Mouse (Mus musculus) hindbrain, embryonic 12.5 days (tissue): ENCODE data around the gene Mical2. TPM values are rescaled to one million over a fixed set of nuclear protein-coding genes. Genes with fewer than 3 reads are reported as not detected.

Experiments
- ATAC-seq: fragments of 200-750 bp; cut with Nextera tagmentation; 2 replicates; pipeline ENCODE4 v1.8.0; 2017; ENCODE audit warnings: moderate TSS enrichment; ENCODE audit not compliant: low FRiP score
- H3K27ac ChIP-seq: fragments of 300-500 bp; sonication (generic); 2 replicates; pipeline ENCODE4 v1.5.1; 2016; ENCODE audit warnings: mild to moderate bottlenecking
- H3K27me3 ChIP-seq: fragments of 300-500 bp; sonication (generic); 2 replicates; pipeline ENCODE4 v1.6.1; 2016; ENCODE audit warnings: mild to moderate bottlenecking
- H3K36me3 ChIP-seq: fragments of 300-500 bp; sonication (generic); 2 replicates; pipeline ENCODE4 v1.6.1; 2016; ENCODE audit warnings: mild to moderate bottlenecking
- H3K4me1 ChIP-seq: fragments of 300-500 bp; sonication (generic); 2 replicates; pipeline ENCODE4 v1.6.1; 2016
- H3K4me2 ChIP-seq: fragments of 300-500 bp; sonication (generic); replicated peaks from 2 replicates; pipeline ENCODE4 v1.6.1; 2016; ENCODE audit warnings: mild to moderate bottlenecking
- H3K4me3 ChIP-seq: fragments of 300-500 bp; sonication (generic); 2 replicates; pipeline ENCODE4 v1.5.1; 2016; ENCODE audit warnings: mild to moderate bottlenecking
- H3K9ac ChIP-seq: fragments of 300-500 bp; sonication (generic); 2 replicates; pipeline ENCODE4 v1.6.1; 2016; ENCODE audit warnings: mild to moderate bottlenecking, moderate library complexity
- H3K9me3 ChIP-seq: fragments of 300-500 bp; sonication (generic); replicated peaks from 2 replicates; pipeline ENCODE4 v1.6.1; 2016; ENCODE audit warnings: mild to moderate bottlenecking
- WGBS: fragments of 180-500 bp; shearing (Covaris S2); methylation state at CpG from one replicate; pipeline ENCODE4 v1.1.7; 2016; 5-methylcytosine and 5-hydroxymethylcytosine counted together
- polyA plus RNA-seq: library from polyadenylated mRNA; unstranded; fragments of >200 nt; fragmentation: Nextera tagmentation; extraction: Ambion mirVana; gene quantifications from 2 replicates; pipeline ENCODE4 v1.2.1, GENCODE M21; 2016

The Mical2 gene
- polyA plus RNA-seq, 1 experiment from 2014 or later, result 1.6 TPM

DNA sequence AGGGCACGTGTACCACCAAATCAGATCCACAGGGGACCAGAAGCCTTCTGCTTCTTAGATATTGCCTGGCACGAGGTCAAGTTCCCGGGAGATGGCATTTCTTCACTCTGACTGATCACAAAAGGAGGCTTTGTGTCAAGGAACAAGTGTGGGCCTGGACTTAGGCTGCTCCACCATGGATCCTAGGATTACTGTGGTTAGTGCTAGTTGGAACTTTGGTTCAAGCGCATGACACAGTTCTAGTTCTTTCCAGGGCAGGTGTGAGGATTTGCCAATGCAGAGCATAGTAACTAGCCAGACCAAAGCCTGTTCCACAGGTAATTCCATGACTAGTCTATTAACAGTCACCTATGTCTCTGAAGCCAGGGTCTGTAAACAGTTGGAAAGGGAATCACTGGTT lies 20.8 kb downstream of the Mical2 start:
- Histone ChIP-seq H3K9me3 (peaks cover 4% of the 10 kb centered on the region), H3K36me3 (no peaks in the 10 kb centered on the region), H3K27me3 (peaks cover 6% of the 10 kb centered on the region; the same call in 1 of the 2 replicates), H3K4me3 (no peak overlapping the region), H3K9ac (no peak overlapping the region), H3K4me2 (no peak overlapping the region), H3K27ac (no peak overlapping the region), H3K4me1 (peaks cover 7% of the 10 kb centered on the region; the same call in 1 of the 2 replicates)
- 84% methylated on average over 4 of the region's 4 CpGs for WGBS
- ATAC-seq, result no peak

DNA sequence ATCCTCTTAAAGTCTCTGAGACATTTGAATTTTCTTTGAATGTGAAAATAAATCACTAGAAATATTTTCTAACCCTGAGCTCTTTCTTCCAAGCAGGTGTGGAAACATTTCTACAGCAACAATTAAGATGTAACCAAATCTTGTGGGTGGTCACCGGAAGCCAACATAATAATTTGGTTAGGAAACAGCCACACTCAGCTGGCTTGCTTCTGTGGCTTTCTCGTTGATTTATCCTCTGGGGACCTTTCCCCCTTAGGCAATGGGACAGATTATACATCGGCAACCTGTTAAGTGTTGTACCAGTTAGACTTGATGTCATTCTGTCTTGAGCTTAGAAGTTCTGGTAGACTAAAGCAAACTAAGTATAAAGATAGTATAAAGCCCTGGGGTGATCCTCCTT lies 22.2 kb downstream of the Mical2 start:
- Histone ChIP-seq H3K27ac (no peak overlapping the region), H3K36me3 (no peaks in the 10 kb centered on the region), H3K4me3 (no peak overlapping the region), H3K27me3 (peaks cover 6% of the 10 kb centered on the region; the same call in 1 of the 2 replicates), H3K9ac (no peak overlapping the region), H3K4me2 (no peak overlapping the region), H3K9me3 (no peaks in the 10 kb centered on the region), H3K4me1 (peaks cover 7% of the 10 kb centered on the region; the same call in 1 of the 2 replicates)
- WGBS, result 71% methylated on average over 3 of the region's 3 CpGs
- no peak for ATAC-seq

DNA sequence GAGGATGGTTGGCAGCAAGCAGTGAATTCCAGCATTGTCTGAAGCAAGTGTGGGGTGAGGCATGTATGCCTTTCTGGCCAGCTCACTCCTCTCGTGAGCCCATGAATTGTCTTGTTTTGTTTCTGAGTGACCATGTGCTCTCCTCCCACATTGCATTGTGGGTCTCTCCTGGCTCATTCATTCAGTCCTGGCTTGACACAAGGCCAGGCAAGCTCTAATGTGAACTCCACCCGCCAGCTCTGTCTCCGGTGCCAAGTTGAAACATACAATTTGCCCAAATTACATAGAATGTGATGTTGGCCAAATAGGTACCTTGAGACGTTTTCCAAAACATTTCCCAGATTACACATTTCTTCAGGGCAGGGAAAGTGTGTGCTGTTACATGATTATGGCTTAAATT lies 23.8 kb downstream of the Mical2 start:
- Histone ChIP-seq H3K9ac (no peak overlapping the region), H3K36me3 (no peaks in the 10 kb centered on the region), H3K27ac (no peak overlapping the region), H3K4me1 (peaks cover 4% of the 10 kb centered on the region; the same call in 1 of the 2 replicates), H3K4me3 (no peak overlapping the region), H3K4me2 (no peak overlapping the region), H3K9me3 (no peaks in the 10 kb centered on the region), H3K27me3 (no peaks in the 10 kb centered on the region)
- 76% methylated on average over 4 of the region's 4 CpGs for WGBS
- ATAC-seq, result no peak

DNA sequence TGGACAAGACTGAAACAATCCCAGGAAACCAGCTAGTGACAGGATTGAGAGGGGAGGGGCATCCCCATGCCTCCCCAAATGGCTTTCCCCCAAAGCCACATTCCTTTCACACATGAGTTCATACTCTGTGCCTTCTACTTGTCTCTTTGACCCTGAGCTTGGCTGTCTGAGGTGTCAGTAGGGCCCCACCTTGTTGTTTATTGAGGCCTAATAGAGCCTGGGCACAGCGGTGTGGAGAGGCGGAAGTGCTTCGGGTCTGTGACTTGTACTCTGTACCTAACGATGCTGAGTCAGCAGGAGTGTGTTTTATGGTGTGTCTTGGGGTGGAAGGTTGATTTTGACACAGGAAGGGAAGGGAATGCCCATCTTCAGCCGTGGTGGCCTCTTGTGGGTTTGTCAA lies 26.4 kb downstream of the Mical2 start:
- ATAC-seq, result no peak
- H3K27me3 ChIP-seq, result no peaks in the 10 kb centered on the region
- H3K4me2 ChIP-seq, result no peak overlapping the region

DNA sequence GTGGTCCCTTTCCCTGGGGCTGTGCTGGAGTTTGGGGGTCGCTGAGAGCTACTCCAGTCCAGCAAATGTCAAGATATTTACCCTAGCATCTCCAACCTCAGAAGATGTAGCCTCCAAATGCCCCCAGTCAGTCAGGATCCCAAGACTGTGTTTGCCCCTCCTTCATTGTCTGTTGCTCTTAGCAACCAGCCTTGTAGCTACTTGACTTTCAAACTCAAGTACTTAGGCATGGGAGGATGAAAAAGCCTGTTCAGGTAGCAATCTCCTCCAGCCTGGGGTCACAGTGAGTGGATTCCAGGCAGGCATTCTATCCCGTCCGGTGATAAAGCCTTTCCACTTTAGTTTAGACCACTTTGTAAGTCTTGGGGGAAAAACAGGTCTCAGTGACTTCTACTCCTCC lies 28.6 kb downstream of the Mical2 start:
- WGBS, result 86% methylated on average over 3 of the region's 3 CpGs
- Histone ChIP-seq H3K36me3 (no peaks in the 10 kb centered on the region), H3K4me2 (no peak overlapping the region), H3K9ac (no peak overlapping the region), H3K27me3 (no peaks in the 10 kb centered on the region), H3K27ac (no peak overlapping the region), H3K4me3 (no peak overlapping the region), H3K9me3 (no peaks in the 10 kb centered on the region), H3K4me1 (no peaks in the 10 kb centered on the region)
- ATAC-seq, result no peak

More for the DNA sequence above, 26.4 kb downstream of the Mical2 start:
- WGBS, result 76% methylated on average over 5 of the region's 5 CpGs
- H3K4me3 ChIP-seq, result no peak overlapping the region
- H3K9me3 ChIP-seq, result no peaks in the 10 kb centered on the region
- H3K27ac ChIP-seq, result no peak overlapping the region
- no peak overlapping the region for H3K9ac ChIP-seq
- no peaks in the 10 kb centered on the region for H3K36me3 ChIP-seq
- no peaks in the 10 kb centered on the region for H3K4me1 ChIP-seq

DNA sequence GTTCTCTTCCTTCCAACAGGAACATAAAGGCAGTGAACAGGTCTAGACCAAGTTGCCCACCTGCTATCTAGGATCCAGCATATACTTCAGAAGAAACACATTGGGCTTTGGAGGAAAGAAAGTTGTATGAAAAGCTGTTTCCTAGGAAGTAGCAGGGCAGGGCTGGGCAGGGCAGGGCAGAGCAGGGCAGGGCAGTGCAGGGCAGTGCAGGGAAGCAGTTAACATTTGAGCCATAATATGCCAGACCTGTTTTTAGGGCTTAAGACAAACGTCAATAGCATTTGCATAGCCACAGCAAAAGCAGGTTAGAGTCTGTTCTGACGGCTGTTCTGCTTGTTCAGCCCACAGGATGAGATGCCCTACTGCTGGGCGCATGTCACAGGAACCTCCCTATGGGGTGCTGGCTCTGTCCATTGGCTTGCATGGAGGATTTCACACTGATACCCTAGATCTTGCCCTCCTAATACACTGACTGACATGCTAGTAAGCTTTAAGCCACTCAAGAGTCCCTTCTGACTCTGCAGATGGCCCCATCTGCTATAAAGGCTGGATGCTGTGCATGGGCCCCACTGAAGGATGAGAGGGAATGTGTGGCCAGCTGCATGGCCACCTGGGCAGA lies 29.7 kb downstream of the Mical2 start:
- no peak overlapping the region for H3K27ac ChIP-seq
- 57% methylated on average over 3 of the region's 3 CpGs for WGBS
- no peak for ATAC-seq
- no peaks in the 10 kb centered on the region for H3K4me1 ChIP-seq
- H3K27me3 ChIP-seq, result no peaks in the 10 kb centered on the region
- H3K4me2 ChIP-seq, result no peak overlapping the region
- no peak overlapping the region for H3K4me3 ChIP-seq
- no peak overlapping the region for H3K9ac ChIP-seq
- H3K36me3 ChIP-seq, result no peaks in the 10 kb centered on the region
- H3K9me3 ChIP-seq, result no peaks in the 10 kb centered on the region

DNA sequence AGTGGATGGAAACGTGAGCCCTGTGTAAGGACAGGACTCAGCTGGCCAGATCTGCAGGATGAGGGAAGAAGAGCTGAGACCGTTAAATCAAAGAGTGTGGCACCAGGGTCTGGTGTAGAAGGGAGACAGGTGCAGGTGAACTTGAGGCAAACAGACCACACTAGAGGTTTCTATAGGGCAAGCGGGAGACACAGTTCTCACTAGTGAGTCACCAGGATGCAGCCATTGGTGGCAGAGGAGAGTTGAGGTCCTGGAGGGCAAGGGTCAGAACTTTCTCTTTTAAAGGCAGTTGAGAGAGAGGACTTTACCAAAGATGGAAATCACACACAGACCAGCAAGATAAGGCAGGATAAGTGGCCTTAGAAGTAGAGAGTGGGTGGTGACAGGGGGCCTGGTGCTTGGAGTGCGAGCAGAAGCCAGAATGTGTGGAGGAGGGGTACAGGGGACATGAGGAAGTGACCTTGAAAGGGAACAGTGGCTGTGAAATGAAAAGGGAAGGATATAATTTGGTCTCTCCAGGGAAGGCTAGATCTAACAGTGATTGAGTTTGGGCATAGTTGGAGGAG lies 32.8 kb downstream of the Mical2 start:
- no peaks in the 10 kb centered on the region for H3K4me1 ChIP-seq
- no peak overlapping the region for H3K9ac ChIP-seq
- WGBS, result 84% methylated on average over 4 of the region's 4 CpGs
- no peaks in the 10 kb centered on the region for H3K9me3 ChIP-seq
- H3K27me3 ChIP-seq, result no peaks in the 10 kb centered on the region
- H3K4me2 ChIP-seq, result no peak overlapping the region
- no peak for ATAC-seq
- no peaks in the 10 kb centered on the region for H3K36me3 ChIP-seq
- H3K4me3 ChIP-seq, result no peak overlapping the region
- H3K27ac ChIP-seq, result no peak overlapping the region

DNA sequence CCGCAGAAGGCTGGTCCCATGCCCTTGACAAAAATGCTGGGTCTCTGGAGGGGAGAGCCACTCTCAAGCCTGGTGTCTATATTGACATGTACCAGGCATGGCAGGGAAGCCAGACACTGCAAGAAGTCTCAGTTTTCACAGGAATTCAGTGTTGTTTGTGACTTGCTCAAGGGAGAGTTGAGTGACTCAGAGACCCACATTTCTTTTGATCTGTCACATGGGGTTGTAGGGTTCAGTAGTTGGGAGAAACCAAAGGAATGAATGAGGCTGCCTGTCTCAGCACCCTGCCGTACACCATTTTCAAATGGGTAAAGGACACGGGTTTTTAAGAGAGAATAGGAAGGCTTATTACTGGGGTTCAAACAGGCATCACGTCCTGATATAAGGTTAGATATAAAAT lies 33.6 kb downstream of the Mical2 start:
- Histone ChIP-seq H3K27me3 (no peaks in the 10 kb centered on the region), H3K9ac (no peak overlapping the region), H3K4me3 (no peak overlapping the region), H3K9me3 (no peaks in the 10 kb centered on the region), H3K4me1 (no peaks in the 10 kb centered on the region), H3K4me2 (no peak overlapping the region), H3K36me3 (no peaks in the 10 kb centered on the region), H3K27ac (no peak overlapping the region)
- 81% methylated on average over 4 of the region's 4 CpGs for WGBS
- no peak for ATAC-seq

DNA sequence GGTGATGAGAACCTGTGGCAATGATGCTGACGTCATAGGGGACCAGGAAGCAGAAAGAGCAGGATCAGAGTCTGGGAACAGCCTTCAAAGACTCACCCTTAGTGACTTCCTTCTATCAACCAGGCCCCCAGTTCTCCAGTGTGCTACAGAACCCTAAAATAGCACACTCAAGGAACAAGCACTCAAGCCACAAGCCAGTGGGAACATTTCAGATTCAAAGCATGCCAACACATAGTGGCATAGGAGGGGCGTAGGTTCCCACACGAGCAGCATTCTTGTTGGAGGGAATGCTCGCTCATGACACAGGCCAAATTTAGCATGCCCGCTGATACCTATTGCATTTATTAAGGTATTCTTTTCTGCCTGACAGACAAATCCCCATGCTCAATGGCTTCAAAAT lies 35.5 kb downstream of the Mical2 start:
- no peak for ATAC-seq
- no peak overlapping the region for H3K4me3 ChIP-seq
- no peak overlapping the region for H3K4me2 ChIP-seq
- no peaks in the 10 kb centered on the region for H3K27me3 ChIP-seq
- no peak overlapping the region for H3K27ac ChIP-seq
- no peaks in the 10 kb centered on the region for H3K4me1 ChIP-seq
- WGBS, result 89% methylated on average over 5 of the region's 5 CpGs
- no peaks in the 10 kb centered on the region for H3K36me3 ChIP-seq
- H3K9ac ChIP-seq, result no peak overlapping the region
- no peaks in the 10 kb centered on the region for H3K9me3 ChIP-seq

DNA sequence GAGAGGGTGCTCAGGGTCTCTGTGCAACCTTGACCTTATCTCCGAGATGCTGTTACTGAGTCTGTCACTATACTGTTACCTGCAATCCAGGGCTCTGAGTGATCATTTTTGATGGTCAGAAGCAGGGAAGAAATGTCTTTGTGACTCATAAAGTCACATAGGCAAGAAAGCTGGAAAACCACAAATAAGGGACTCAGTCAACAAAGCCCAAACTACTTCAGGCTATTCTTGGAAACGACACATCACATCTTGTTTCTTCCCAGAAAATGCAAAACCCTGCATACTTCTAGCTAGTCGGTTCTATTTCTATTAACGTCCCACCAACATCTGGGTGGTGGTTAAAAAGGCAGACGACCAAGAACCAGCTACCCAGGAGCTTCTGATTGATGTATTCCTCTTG lies 41.6 kb downstream of the Mical2 start:
- Histone ChIP-seq H3K9me3 (no peaks in the 10 kb centered on the region), H3K27ac (no peak overlapping the region), H3K36me3 (no peaks in the 10 kb centered on the region), H3K27me3 (no peaks in the 10 kb centered on the region), H3K4me3 (no peak overlapping the region), H3K4me2 (no peak overlapping the region), H3K9ac (no peak overlapping the region), H3K4me1 (no peaks in the 10 kb centered on the region)
- WGBS, result 86% methylated on average over 5 of the region's 5 CpGs
- ATAC-seq, result no peak

DNA sequence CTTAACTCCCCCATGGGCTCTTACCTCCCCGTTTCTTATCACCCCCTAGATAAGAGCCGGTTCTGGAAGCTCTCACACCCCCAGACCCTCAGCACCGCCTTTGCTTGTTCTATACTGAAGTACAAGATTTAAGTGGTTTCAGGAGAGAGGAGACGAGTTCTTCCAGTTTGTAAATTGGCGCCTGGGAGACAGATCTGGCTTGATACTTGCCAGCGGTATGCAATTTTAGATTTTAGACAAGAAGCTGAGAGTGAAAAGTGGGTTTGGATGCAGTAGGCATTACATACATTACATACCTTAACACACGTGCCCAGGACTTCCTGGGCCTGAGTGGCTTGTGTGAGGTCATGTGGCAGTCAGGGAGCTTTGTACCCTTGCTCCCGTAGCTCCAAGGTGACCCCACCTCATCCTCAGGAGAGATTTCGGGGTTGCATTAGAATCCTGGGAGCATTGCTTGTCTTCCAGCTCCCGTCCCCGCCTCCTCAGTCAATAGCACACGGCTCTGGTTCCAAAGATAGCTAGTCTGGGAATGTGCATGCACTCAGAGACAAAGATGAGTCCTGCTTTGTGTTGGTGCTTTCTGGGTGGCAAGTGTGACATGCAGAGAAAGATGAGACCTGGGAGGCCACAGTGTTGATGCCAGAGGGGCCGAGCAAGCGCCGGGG lies 43.2 kb downstream of the Mical2 start:
- Histone ChIP-seq H3K4me3 (no peak overlapping the region), H3K27me3 (no peaks in the 10 kb centered on the region), H3K4me1 (peaks cover 14% of the 10 kb centered on the region), H3K27ac (no peak overlapping the region), H3K4me2 (no peak overlapping the region), H3K9ac (no peak overlapping the region), H3K36me3 (no peaks in the 10 kb centered on the region), H3K9me3 (no peaks in the 10 kb centered on the region)
- 89% methylated on average over 15 of the region's 15 CpGs for WGBS
- ATAC-seq, result no peak

DNA sequence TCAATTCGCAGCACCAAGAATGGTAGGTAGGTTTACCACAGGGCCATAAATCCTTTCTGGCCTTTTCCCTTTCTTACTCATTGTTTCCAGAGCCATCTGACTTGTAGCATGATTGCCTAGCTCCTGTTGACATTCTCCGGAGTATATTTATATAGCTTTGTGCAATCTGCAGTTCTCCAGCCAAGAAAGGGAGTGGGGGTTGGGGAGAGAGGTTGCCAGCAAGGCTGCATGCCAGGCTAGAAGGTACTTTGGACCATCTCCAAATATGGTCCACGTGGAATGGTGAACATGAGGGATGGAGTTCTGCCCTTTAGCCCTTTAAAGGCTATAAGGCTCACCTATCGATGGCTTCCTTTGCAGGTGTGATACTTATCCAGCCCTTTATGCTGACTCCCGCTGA lies 45.2 kb downstream of the Mical2 start:
- H3K4me2 ChIP-seq, result no peak overlapping the region
- 90% methylated on average over 5 of the region's 5 CpGs for WGBS
- H3K9ac ChIP-seq, result no peak overlapping the region
- no peaks in the 10 kb centered on the region for H3K27me3 ChIP-seq
- H3K4me3 ChIP-seq, result no peak overlapping the region
- ATAC-seq, result no peak
- H3K27ac ChIP-seq, result no peak overlapping the region
- H3K9me3 ChIP-seq, result no peaks in the 10 kb centered on the region
- no peaks in the 10 kb centered on the region for H3K36me3 ChIP-seq
- peaks cover 26% of the 10 kb centered on the region for H3K4me1 ChIP-seq

DNA sequence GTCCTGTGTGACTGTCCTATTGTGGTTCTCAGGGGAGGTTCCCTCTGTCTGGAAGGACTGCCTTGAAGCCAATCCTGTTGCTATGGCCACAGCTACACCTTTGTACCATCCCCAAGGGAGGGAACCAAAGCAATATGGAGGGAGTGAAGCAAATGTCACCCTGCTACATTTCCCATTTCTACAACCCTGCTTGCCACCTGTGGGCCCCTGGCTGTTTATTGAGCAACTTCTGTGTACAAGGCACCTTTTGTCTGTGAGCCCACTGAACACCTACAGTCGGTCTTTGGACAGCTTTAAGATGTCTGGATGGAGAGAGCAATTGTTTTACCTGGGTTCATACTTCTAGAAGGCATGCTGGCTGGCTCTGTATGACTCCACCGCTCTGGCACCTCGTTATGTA lies 46.0 kb downstream of the Mical2 start:
- WGBS, result 83% methylated on average over 3 of the region's 3 CpGs
- no peak for ATAC-seq
- Histone ChIP-seq H3K36me3 (no peaks in the 10 kb centered on the region), H3K9ac (no peak overlapping the region), H3K4me3 (no peak overlapping the region), H3K27me3 (no peaks in the 10 kb centered on the region), H3K4me1 (peaks cover 26% of the 10 kb centered on the region), H3K27ac (no peak overlapping the region), H3K4me2 (no peak overlapping the region), H3K9me3 (no peaks in the 10 kb centered on the region)
